Comparison of ENCODE assay signal across 30 mouse cellular contexts in the genomic region with DNA sequence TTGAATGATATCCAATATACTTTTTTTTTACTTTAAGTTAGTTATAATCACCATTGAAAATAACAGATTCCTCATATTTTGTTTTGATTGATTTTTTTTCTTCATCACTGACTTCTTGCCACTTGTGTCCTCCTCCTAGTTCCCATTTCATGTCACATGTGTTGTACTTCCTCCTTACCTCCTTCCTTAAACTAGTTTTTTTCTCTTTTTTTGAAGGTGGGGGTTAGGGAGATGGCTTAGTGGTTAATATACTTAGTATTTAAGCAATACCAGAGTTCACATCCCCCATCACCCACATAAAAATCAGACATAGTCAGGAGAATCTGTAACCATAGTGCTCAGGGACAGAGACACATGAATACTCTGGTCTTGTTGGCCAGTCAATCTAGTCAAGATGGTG. TPM values are rescaled to one million over a fixed set of nuclear protein-coding genes. Genes with fewer than 3 reads are reported as not detected.
"Had no signal": no experiment of that assay in that cellular context is flagged by ENCODE, and none has a peak within 500 bp of the region (broad histone marks: within the 10 kb centered on the region; RNA-seq: fewer than 3 reads in every experiment).

No protein-coding gene starts in this region.

- H3K4me2 ChIP-seq: intestine, embryonic 15.5 days; limb, embryonic 13.5 days; liver, embryonic 13.5 days; lung, embryonic 14.5 days; midbrain, embryonic 11.5 days; midbrain, embryonic 15.5 days; neural tube, embryonic 13.5 days had no signal

- H3K36me3 ChIP-seq: intestine, embryonic 15.5 days; limb, embryonic 10.5 days; limb, embryonic 13.5 days; liver, embryonic 13.5 days; midbrain, embryonic 15.5 days; neural tube, embryonic 13.5 days had no signal

- H3K9me3 ChIP-seq: intestine, embryonic 15.5 days; limb, embryonic 10.5 days; limb, embryonic 13.5 days; liver, embryonic 13.5 days; midbrain, embryonic 15.5 days; neural tube, embryonic 13.5 days had no signal

- H3K4me3 ChIP-seq: intestine, embryonic 15.5 days; limb, embryonic 10.5 days; limb, embryonic 13.5 days; liver, embryonic 13.5 days; midbrain, embryonic 15.5 days; myocyte; neural tube, embryonic 13.5 days had no signal

- H3K27ac ChIP-seq: intestine, embryonic 15.5 days; limb, embryonic 10.5 days; limb, embryonic 13.5 days; liver, embryonic 13.5 days; midbrain, embryonic 15.5 days; neural tube, embryonic 13.5 days had no signal

- DNase-seq: kidney, adult 18-20 months; kidney, adult 9 months; kidney, postnatal 14 days; kidney, postnatal 4 days; layer of hippocampus, adult 9-11 months; liver; liver, embryonic 13.5 days; lung, embryonic 14.5 days; lung, postnatal 4 days; retina, postnatal 1 day; right cerebral cortex, postnatal 25 days; spleen, adult 18-20 months; thymus, adult 18-20 months; thymus, postnatal 36 days had no signal

- H3K27me3 ChIP-seq: intestine, embryonic 15.5 days; limb, embryonic 13.5 days; liver, embryonic 13.5 days; midbrain, embryonic 15.5 days; neural tube, embryonic 13.5 days had no signal

- H3K4me1 ChIP-seq: intestine, embryonic 15.5 days; limb, embryonic 10.5 days; limb, embryonic 13.5 days; liver, embryonic 13.5 days; midbrain, embryonic 15.5 days; neural tube, embryonic 13.5 days had no signal

- ATAC-seq: intestine, embryonic 15.5 days; lung, postnatal 0 days; midbrain, embryonic 15.5 days had no signal

- H3K9ac ChIP-seq: intestine, embryonic 15.5 days; limb, embryonic 13.5 days; liver, embryonic 13.5 days; lung, embryonic 14.5 days; midbrain, embryonic 15.5 days; neural tube, embryonic 13.5 days had no signal

RNA-seq across cellular contexts. Expression of gene Vsig4, which starts 36.7 kb away (rescaled TPM):
- total RNA-seq: layer of hippocampus, adult 18-20 months; layer of hippocampus, postnatal 25 days; left cerebral cortex, adult 18-20 months; left cerebral cortex, postnatal 25 days; megakaryocyte-erythroid progenitor cell, adult 5-6 weeks; neutrophil, adult 5-6 weeks had no signal
- polyA plus RNA-seq: intestine, embryonic 15.5 days; kidney, embryonic 16.5 days; limb, embryonic 10.5 days; limb, embryonic 13.5 days; lung, embryonic 14.5 days; lung, postnatal 0 days; midbrain, embryonic 11.5 days; midbrain, embryonic 15.5 days; myocyte; neural tube, embryonic 13.5 days; testis, adult 2 months had no signal
